Mouse (Mus musculus): ENCODE measurements around the gene Coa3.

The Coa3 gene

GRCm38 (mm10) chr11:101282896-101283295 lies 4.0 kb upstream of the Coa3 start:
- no peak for DNase-seq (ENCODE audit: low spot score in 2 of 2)

GRCm38 (mm10) chr11:101280837-101281236 lies 1.9 kb upstream of the Coa3 start:
- no peak for DNase-seq (ENCODE audit: low spot score in 2 of 2)

DNA sequence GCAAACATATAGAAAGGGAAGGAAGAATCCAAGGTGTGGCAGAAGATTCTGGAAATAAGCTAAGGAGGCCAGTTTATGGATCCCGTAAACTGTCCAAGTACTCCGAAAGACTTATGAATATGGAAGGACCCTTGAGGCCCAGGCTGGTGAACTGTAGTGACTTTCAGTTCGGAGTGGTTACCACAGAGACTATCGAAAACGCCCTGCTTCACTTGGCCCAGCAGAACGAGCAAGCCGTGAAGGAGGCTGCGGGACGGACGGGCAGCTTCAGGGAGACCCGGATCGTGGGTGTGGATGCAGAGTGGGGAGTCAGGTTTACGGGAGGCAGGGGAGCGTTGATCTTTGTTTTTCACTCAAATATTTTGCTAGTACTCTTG lies 267 bp upstream of the Coa3 start:
- DNase-seq (ENCODE audit: low spot score in 2 of 2): no peak

- DNase-seq (ENCODE audit: low spot score in 2 of 2): no peak
Measured at GRCm38 (mm10) chr11:101277381-101278222, 1.3 kb downstream of the Coa3 start.

DNA sequence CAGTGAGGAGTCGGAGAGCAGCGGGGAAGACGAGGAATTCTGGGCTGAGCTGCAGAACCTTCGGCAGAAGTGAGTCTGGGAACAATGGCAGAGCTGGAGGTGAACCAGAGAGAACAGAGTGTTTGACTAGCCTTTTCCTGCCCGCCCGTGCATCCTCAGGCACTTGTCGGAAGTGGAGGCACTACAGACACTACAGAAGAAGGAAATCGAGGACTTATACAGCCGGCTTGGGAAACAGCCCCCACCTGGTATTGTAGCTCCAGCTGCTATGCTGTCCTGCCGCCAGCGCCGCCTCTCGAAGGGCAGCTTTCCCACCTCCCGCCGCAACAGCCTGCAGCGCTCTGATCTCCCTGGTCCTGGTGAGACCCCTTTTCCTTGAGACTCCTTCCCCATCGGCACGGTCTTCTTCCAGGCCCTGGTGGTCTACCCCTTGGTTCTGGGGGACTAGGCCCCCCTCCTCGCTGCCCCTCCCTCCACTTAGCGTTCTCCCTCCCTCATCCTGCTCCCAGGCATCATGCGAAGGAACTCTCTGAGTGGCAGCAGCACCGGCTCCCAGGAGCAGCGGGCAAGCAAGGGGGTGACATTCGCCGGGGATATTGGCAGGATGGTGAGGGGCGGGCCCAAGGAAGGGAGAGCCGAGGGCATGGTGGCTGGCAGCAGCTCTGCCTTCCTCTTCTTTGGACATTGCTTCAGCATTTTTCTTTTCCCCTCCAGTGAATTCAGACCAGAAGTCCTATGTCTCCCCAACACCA lies 2.4 kb downstream of the Coa3 start:
- DNase-seq (ENCODE audit: low spot score in 2 of 2): no peak

- no peak for DNase-seq (ENCODE audit: low spot score in 2 of 2)
Measured at GRCm38 (mm10) chr11:101275309-101275708, 3.6 kb downstream of the Coa3 start.

DNA sequence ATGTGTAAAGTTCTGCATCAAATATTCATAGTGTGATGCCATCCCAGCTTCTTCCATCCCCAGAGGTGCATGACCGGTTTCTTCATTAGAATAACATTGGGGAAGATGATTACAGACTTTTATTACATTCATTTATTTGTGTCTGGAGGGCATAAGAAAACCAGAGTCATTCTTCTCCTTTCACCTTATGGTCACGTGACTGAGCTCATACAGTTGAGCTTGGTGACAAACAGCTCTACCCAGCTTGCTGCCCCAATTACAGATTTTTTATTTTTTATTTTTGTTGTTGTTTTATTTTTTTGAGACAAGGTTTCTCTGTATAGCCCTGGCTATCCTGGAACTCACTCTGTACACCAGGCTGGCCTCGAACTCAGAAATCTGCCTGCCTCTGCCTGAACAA lies 6.5 kb downstream of the Coa3 start:
- DNase-seq (ENCODE audit: low spot score in 2 of 2): no peak

DNA sequence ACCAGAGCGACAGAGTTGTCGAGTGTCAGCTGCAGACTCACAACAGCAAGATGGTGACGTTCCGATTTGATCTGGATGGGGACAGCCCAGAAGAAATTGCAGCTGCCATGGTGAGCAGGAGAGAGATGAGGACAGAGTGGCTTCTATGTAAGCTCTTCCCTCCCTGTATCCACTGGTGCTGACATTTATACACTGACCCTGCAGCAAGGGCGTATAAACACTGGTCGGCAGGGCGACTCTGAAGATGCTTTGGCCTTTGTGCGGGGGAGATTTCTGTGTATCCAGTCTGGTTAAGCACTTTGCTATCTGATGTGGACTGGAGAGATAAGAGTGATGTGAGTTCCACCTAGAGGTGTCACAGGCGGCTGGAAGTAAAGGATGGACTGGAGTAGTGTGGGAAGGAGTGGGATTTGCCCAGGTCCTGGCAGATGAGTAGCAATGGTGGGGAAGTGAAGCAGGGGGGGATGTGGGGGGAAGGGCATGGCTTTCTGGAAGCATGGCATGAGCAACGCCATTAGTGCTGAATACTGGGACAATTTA lies 9.3 kb downstream of the Coa3 start:
- DNase-seq (ENCODE audit: low spot score in 2 of 2): no peak

GRCm38 (mm10) chr11:101265906-101266305 lies 13.0 kb downstream of the Coa3 start:
- DNase-seq (ENCODE audit: low spot score in 2 of 2): no peak

GRCm38 (mm10) chr11:101264954-101265471 lies 13.9 kb downstream of the Coa3 start:
- DNase-seq (ENCODE audit: low spot score in 2 of 2): no peak

GRCm38 (mm10) chr11:101263989-101264280 lies 15.0 kb downstream of the Coa3 start:
- DNase-seq (ENCODE audit: low spot score in 2 of 2): no peak

DNA sequence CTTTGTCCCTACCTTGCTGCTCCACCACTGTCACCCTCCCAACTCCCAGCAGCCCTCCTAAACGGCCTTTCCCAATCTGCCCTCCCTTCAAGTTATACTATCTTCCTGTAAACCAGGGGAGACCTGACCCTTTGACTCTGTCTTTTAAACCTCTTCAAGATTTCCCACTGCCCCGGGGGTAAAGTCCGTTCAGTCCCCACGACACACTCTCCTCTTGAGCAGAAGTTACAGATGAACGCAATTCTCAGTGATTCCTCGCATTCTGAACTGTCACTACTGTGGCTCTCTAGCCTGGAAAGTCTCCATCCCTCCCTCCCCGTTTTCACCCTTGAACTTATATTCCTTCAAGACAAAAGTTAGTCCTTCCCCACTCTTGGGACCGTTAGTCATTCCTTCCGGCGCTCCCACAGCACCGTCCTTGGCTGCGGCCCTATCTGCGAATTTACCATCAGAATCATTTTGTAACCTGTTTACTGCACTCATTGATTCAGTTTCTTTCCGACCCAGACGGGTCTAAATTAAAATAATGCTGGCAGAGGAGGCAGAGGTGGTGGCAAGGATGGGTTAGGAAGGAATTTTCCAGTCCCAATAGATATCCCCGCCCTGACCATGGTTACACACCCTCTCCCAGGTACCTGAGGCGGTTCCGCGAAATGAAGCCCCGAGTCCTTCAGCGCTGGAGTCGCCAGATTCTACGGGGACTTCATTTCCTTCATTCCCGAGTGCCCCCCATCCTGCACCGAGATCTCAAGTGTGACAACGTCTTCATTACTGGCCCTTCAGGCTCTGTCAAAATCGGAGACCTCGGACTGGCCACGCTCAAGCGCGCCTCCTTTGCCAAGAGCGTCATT lies 15.6 kb downstream of the Coa3 start:
- DNase-seq (ENCODE audit: low spot score in 2 of 2): no peak

DNA sequence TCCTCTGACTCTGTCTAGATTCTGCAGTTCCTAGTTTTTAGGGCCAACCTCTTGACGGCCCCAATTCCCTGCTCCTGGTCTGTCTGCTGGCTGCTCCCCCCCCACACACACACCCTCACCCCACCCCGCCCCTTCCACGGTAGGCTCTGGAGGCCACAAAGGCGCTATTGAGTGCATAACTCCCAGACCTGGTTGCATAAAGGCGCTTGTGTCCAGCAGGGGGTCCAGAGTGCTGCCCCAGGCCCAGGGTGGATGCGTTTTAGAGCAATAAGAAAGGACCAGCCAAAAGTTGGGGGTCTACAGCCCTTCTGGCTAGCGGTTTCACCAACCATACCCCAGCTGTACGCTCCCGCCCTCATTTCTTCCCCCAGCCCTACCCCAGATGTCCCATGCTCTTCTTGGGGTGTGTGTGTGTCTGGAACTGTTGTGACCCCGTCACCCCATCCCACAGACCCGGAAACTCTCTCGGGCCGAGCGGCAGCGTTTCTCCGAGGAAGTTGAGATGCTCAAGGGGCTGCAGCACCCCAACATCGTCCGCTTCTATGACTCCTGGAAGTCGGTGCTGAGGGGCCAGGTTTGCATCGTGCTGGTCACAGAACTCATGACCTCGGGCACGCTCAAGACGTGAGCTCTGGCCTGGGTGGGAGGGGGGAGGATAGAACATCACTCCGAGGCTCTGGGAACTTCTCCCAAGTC lies 16.5 kb downstream of the Coa3 start:
- DNase-seq (ENCODE audit: low spot score in 2 of 2): no peak

- DNase-seq (ENCODE audit: low spot score in 2 of 2): no peak
Measured at GRCm38 (mm10) chr11:101260826-101261380, 18.0 kb downstream of the Coa3 start.

DNA sequence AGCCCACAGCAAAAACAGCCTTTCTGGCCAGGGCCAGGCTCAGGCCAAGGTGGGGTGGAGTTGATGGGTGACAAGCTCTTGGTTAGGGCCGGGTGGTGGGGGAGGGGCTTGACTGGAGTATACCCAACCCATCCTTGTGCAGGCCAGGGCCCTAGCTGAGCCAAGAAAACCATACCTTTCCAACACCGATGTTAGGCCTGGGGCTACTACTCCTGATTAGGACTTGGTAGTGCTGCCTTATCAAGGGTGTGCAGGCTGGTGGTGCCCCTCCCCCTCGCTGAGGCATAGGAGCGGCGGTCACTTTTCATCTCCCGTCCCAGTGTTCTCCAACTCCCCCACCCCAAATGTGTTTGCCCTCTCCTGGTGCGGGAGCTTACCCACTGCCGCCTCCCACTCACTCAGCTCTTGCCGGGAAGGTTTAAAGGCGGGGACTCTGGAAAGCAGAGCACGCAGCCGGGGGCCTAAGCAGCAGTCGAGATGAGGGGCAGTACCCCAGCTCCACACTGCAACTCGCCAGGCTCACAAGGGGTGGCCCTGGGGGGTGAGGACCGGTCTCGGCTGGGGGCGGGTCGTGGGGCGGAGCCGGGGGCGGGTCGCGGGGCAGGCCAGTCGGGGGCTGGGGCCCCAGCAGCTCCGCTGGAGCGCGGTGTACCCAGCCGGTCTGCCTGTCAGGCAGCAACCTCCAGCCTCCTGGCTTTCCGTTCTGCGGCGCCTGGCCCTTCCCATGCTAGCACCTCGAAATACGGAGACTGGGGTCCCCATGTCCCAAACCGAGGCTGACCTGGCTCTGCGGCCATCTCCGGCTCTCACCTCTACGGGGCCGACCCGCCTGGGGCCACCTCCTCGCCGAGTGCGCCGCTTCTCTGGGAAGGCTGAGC lies 18.7 kb downstream of the Coa3 start, which contains the start of gene Wnk4:
TSS of gene Wnk4 (plus strand) at position 620 of the 878 bp plus-strand sequence.
- DNase-seq (ENCODE audit: low spot score in 2 of 2): no peak

DNA sequence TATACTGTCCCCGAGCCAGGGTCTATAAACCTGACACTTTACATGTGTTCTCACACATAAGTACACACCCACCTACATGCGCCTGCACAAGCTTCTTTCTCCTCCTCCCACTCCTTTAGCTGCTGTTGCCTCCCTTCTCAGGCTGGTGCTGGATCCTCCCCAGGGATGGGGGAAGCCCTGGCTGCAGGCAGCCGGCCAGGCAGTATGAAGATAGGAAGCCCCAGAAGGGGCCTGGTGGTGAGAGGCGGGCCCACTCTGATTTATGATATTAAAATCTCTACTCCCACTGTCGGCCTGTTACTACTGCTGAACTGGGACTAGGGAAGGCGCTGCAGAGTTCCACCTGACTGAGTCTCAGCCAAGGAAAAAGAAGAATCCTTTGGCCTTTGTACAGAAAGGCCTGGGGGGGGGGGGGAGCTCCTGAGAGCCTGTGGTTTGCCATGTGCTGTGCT lies 19.6 kb downstream of the Coa3 start:
- DNase-seq (ENCODE audit: low spot score in 2 of 2): peak; percentile 55 to 79

DNA sequence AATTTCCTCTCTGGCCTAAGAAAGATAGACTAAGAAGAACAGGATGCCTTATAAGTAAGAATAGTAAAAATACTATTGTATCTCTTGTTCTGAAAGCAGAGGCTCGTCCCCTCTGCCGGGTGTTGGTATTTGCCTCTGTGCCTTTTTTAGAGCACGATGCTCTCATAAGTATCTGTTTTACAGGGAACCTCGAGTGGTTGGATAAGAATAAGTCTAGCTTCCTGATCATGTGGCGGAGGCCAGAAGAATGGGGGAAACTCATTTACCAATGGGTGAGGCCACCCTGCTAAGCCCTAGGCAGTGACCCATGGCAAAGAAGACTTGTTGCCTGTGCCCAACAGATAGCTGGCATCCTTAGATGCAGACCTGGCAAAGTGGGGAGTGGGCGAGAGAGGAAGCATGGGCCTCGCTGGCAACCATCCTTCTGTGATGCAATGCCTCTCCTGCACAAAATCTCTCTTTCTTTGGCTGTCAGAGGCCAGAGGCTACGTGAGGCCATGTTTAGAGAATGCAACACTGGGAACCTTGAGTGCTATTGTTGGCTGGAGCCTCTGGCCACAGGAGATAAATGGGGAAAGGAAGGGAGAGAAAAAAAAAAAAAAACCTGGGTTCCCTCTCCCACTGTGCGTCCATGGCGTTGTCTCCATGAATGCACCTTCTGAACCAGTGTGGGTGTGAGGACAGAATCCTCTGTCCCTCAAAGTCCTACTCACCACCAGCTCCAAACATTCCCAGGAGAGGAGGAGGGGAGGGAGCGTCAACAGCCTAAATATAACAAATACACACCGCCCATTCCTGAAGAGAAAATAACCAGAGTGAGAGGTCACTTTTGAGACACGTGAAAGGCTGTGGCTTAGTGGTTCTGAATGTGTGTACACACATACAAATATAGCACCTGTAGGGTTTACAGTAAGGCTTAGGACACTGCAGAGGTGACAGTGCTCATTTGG lies 22.8 kb downstream of the Coa3 start:
- DNase-seq (ENCODE audit: low spot score in 2 of 2): no peak

- DNase-seq (ENCODE audit: low spot score in 2 of 2): peak in 1 of 2 experiments; percentile 84
Measured at GRCm38 (mm10) chr11:101253613-101254389, 25.1 kb downstream of the Coa3 start, which contains the start of gene Vps25. Gene Vps25, plus strand, starts transcription at chr11:101253707.

All from left cerebral cortex, adult 9 months (tissue).